Mouse (Mus musculus): ENCODE data around the gene Fmo2.

DNA sequence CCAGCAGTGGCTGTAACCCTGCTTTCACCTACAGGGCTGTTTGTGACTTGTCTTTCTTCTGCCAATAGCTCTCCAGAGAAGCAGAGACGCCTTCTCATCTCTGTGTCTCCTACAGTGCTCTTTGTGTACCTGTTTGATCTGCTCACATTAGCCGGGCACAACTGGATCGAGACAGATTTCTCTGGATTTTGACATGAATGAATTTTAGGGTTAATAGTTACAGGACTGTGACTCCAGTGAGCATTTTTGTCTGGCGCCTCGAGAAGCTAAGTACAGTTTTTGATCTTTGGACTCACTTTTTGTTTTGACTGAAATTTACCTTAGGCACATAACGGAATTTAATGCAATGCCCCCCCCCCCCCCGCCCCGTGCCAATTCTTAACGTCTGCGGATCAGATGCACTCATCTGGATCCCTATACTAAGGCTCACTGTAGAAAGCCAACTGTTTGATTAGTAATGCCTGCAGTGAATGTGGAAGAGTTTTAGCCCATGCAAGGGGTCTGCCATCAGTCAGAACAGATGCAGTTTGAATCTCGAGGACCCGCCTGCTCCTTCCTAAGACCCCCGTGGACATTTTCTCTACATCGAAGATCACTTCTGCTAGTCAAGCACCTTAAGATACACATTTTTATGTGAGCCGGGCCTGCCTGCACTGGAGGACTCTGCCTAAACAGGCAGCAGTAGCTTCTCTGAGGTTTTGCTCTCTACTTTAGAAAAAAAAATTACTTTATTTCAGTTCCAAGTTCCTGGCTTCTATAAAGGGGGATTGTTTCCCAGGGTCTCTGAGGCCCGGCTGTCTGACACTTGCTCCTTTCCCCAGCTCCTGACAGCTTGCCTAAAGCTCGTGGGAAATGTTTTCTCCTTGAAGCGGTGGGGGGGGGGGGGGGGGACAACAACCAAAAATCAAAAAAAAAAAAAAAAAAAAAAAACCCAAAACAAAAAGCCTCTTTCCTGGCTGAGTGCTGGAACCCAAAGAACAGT is 40.5 kb downstream of the Fmo2 start:
- TF ChIP-seq CTCF (conservative IDR thresholded peaks at IDR 0.05; ENCODE audit: insufficient read depth, insufficient read length, low read depth, low read length) (no peak), POLR2A (IDR thresholded peaks at IDR 0.05; ENCODE audit: low read depth, low read length) (no peak)
